Mouse (Mus musculus) forelimb bud, embryonic 11.5 days (tissue): Measurements from ENCODE around the gene Mvb12b.

Source experiments
- DNase-seq: peaks from one replicate; pipeline ENCODE4 v3.0.0-alpha.2; 2012; ENCODE audit warnings: low read depth, low spot score

Mvb12b gene

GRCm38 (mm10) chr2:33886386-33887327 lies 1.1 kb downstream of the Mvb12b start:
- DNase-seq: no peak

- no peak for DNase-seq
These were observed 2.5 kb downstream of the Mvb12b start for GRCm38 (mm10) chr2:33885264-33885651.

- DNase-seq: no peak
These were observed 3.0 kb downstream of the Mvb12b start for GRCm38 (mm10) chr2:33884623-33885263.

GRCm38 (mm10) chr2:33879223-33879622 lies 8.5 kb downstream of the Mvb12b start:
- DNase-seq: no peak

GRCm38 (mm10) chr2:33878437-33878836 lies 9.3 kb downstream of the Mvb12b start:
- no peak for DNase-seq

GRCm38 (mm10) chr2:33877663-33878360 lies 9.9 kb downstream of the Mvb12b start:
- DNase-seq: no peak

- DNase-seq: peak; percentile 82
These were observed 11.0 kb downstream of the Mvb12b start for GRCm38 (mm10) chr2:33876529-33877290.

GRCm38 (mm10) chr2:33875594-33875993 lies 12.2 kb downstream of the Mvb12b start:
- DNase-seq: no peak

GRCm38 (mm10) chr2:33874856-33875576 lies 12.7 kb downstream of the Mvb12b start:
- no peak for DNase-seq

- DNase-seq: no peak
These were observed 13.4 kb downstream of the Mvb12b start for GRCm38 (mm10) chr2:33874367-33874766.

GRCm38 (mm10) chr2:33873501-33873900 lies 14.2 kb downstream of the Mvb12b start:
- no peak for DNase-seq

- DNase-seq: no peak
These were observed 14.9 kb downstream of the Mvb12b start for GRCm38 (mm10) chr2:33872841-33873271.

- DNase-seq: no peak
These were observed 16.6 kb downstream of the Mvb12b start for GRCm38 (mm10) chr2:33871181-33871520.

- DNase-seq: no peak
These were observed 17.2 kb downstream of the Mvb12b start for GRCm38 (mm10) chr2:33870369-33871180.

- no peak for DNase-seq
These were observed 17.9 kb downstream of the Mvb12b start for GRCm38 (mm10) chr2:33869689-33870343.

- no peak for DNase-seq
These were observed 18.6 kb downstream of the Mvb12b start for GRCm38 (mm10) chr2:33868996-33869688.

GRCm38 (mm10) chr2:33868322-33868721 lies 19.4 kb downstream of the Mvb12b start:
- DNase-seq: no peak

GRCm38 (mm10) chr2:33856746-33857145 lies 31.0 kb downstream of the Mvb12b start:
- no peak for DNase-seq
